Mouse (Mus musculus): Measurements from ENCODE around the gene Taf1c.

GRCm38 (mm10) chr8:119617586-119617985 lies 12.6 kb upstream of the Taf1c start:
- TF ChIP-seq CTCF (IDR thresholded peaks at IDR 0.05; ENCODE audit: low read depth, low read length) (no peak), POLR2A (IDR thresholded peaks at IDR 0.05; ENCODE audit: borderline replicate concordance, low read depth, low read length) (no peak)
